Mouse (Mus musculus): Measurements from ENCODE around the gene Yjefn3.
A peak's percentile ranks its signal among the peaks of the same experiment; 100 is the strongest.

The Yjefn3 gene

DNA sequence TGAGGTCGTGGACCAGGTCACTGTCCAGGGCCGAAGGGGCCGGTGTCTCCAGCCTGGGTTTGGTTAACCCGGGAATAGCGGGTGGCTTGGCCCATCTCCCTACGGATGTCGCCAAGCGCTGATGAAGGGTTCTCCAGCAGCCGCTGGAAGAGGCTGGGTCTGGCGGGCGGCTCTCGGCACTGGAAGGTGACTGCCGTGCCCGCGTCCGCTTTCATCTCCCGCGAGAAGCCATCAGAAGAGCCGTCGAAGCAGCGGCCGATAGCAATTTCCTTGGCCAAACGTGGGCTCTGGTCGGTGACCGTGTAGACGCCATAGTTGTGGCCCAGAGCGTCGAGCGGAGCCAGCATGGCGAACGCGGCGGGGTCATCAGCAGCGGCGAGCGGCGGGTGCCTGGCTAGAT is 21.7 kb downstream of the Yjefn3 start:
- DNase-seq (ENCODE audit: low spot score) = no peak

GRCm38 (mm10) chr8:69879678-69880077 is 22.8 kb downstream of the Yjefn3 start:
- no peak for DNase-seq (ENCODE audit: low spot score)

- DNase-seq (ENCODE audit: low spot score) = no peak
These were observed 24.5 kb downstream of the Yjefn3 start for GRCm38 (mm10) chr8:69877992-69878391.

DNA sequence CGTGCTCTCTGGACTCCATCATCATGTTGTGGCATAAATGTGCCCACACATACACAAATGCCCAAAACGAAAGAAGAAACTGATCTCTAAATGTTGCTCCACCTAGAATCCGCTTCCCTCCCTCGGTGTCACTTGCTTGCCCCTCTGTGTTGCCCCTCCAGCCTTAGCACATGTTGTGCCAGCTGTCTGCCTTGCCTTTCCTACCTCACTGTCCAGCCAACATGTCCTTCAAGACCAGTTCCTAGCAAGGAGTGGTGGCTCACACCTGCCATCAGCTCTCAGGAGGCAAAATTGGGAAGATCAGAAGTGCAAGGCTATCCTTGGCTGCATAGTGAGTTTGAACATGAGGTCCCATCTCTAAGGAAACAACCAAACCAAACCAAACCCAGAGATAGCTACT is 25.1 kb downstream of the Yjefn3 start:
- DNase-seq (ENCODE audit: low spot score) = no peak

GRCm38 (mm10) chr8:69876967-69877366 is 25.5 kb downstream of the Yjefn3 start:
- no peak for DNase-seq (ENCODE audit: low spot score)

GRCm38 (mm10) chr8:69876097-69876496 is 26.4 kb downstream of the Yjefn3 start:
- DNase-seq (ENCODE audit: low spot score) = no peak

- DNase-seq (ENCODE audit: low spot score) = no peak
These were observed 27.9 kb downstream of the Yjefn3 start for GRCm38 (mm10) chr8:69874654-69875053.

DNA sequence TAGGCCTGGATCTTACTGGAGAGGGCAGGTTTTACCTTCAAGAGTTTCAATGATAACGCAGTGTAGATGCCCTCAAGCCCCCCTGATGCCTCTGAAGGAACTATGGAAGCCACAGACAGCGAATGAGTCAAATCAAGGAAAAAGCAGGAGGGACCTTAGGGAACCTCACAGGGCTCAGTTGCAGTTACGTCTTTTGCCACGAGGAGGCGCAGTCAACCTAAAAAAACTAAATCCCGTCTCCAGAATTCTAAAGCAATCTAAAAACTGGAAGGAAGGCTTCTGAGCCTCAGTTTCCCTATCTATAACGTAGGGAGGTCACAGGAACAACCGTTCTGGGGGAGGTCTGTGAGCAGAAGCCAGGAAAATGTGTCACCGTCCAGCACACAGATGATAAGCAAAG is 28.4 kb downstream of the Yjefn3 start:
- peak; percentile 82 for DNase-seq (ENCODE audit: low spot score)

GRCm38 (mm10) chr8:69870907-69871306 is 31.6 kb downstream of the Yjefn3 start:
- no peak for DNase-seq (ENCODE audit: low spot score)

DNA sequence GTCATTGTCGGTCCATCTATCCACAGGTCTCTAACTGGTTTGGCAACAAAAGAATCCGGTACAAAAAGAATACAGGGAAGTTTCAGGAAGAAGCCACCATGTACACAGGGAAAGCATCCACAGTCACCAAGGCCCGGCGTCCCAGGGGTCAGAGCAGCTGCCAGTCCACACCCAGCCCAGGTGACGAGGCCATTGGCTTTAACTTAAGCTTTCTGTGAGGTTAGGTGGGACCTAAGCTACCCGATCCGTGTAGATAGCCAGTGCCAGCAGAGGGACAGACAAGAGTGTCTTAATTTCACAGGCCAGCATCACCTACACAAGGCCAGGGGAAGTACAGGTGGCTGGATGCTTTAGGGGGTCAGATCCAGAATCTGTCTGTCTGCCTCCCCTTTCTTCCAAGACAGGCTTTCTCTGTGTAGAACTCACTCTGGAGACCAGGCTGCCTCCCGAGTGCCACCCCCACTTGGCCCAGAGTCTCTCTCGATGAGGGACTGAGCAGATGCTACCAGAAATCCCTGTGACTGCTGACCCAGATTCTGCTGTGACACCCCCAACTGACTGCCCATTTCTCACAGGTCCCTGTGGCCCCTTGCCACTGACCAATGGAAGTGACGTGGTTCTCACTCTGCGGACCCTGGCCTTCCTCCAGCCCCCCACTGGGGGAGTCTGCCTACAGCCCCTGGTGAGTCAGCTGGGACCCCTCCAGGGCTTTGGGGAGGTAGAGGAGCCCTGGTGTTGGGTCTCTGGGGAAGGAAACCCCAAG is 32.3 kb downstream of the Yjefn3 start:
- no peak for DNase-seq (ENCODE audit: low spot score)

DNA sequence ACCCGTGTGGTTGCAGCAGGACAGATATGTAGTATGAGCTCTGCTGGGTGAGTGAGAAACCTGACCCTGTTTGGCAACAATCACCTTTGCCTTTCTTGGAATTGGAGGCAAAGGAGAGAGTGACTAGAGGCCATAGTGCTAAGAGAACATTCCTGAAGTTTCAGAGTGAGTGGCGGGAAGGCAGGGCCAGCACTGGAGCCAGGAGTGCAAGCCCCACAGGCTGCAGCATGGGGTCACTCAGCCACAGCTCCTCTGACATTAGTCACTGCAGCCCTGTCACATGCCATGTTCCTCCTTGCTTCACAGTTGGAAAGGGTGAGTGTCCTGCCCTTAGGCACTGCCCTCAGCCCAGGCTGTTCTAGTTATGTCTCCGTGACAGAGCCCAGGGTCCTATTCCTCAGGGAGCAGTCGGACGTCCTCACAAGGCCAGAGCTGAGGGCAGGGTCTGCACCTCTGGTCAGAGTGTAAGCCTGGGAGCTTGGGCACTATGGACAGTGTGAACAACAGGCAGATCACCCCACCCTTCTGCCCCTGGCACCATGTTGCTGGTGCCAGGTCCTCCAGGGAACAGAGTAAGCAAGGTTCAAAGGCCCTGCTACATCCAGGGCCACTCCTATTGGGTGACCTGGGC is 34.7 kb downstream of the Yjefn3 start:
- no peak for DNase-seq (ENCODE audit: low spot score)

DNA sequence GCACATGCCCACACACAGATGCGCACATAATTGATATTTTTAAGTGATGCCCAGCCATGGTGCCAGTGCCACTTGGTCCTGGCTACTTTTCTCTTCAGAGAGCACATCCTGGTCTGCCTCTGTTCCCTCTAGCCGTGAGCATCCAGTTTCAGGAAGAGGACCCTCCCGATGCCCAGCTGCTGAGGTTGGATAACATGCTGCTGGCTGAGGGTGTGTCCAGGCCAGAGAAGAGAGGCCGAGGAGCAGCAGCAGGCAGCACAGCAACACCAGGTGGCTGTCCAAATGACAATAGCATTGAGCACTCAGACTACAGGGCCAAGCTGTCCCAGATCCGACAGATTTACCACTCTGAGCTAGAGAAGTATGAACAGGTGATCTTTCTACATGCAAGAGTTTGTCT is 38.3 kb downstream of the Yjefn3 start:
- no peak for DNase-seq (ENCODE audit: low spot score)

DNA sequence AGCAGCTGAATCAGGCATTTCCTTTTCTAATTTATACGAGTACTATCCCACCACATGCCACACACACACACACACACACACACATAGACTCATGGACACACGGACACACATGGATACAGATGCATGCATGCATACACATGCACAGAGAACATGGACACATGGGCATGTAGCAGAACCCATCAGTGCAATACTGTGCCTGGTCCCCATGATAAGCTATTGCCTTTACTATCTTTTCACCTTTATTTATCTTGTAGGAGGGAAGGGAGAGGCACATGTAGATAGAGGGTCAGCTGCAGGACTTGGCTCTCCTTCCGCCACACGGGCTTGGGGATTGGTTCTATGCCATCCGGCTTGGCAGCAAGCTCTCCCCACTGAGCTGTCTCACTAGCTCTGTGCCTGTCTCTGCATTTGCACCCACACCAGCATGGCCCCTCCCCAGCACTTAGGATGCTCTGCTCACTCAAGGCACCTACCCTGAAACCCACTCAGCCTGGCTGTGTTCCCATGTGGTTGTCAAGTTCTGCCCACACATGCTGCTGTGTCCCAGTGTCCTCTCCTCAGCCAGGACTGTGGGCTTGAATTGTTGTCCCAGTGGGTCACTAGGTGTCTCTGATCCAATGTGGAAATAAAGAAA is 39.0 kb downstream of the Yjefn3 start:
- DNase-seq (ENCODE audit: low spot score) = no peak

GRCm38 (mm10) chr8:69861251-69861650 is 41.3 kb downstream of the Yjefn3 start:
- DNase-seq (ENCODE audit: low spot score) = no peak

- DNase-seq (ENCODE audit: low spot score) = no peak
These were observed 41.7 kb downstream of the Yjefn3 start for GRCm38 (mm10) chr8:69860807-69861206.

- DNase-seq (ENCODE audit: low spot score) = no peak
These were observed 48.6 kb downstream of the Yjefn3 start for GRCm38 (mm10) chr8:69853869-69854268.

DNA sequence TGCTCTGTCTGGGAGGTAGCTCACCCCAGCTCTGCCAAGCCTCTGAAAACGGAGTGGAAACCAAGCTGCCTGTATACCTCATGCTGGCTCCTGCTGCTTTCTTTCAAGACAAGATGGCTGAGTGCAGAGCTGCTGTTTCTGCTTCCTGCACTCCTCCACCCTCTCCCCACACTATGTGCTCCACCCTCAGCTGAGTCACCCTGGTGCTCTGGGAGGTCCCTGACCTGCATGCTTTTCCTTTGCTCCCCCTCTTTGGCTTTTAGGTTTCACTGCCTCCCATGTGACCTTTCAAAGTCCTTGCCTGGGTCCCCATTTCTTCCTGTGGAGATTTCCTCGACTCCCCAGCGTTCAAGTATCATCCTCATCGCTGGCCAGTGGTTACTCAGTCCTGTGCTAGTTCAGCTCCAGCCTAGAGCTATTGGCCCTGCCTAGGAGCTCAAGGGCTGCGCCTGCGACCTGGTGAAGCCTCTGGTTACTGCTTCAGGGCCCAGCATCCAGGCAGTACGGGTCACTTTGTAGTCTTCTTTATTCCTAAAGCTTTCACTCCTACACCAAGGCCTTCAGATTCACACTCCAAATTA is 51.5 kb downstream of the Yjefn3 start:
- DNase-seq (ENCODE audit: low spot score) = no peak

GRCm38 (mm10) chr8:69849899-69850298 is 52.6 kb downstream of the Yjefn3 start:
- no peak for DNase-seq (ENCODE audit: low spot score)

- DNase-seq (ENCODE audit: low spot score) = no peak
These were observed 53.6 kb downstream of the Yjefn3 start for GRCm38 (mm10) chr8:69848951-69849350.

DNA sequence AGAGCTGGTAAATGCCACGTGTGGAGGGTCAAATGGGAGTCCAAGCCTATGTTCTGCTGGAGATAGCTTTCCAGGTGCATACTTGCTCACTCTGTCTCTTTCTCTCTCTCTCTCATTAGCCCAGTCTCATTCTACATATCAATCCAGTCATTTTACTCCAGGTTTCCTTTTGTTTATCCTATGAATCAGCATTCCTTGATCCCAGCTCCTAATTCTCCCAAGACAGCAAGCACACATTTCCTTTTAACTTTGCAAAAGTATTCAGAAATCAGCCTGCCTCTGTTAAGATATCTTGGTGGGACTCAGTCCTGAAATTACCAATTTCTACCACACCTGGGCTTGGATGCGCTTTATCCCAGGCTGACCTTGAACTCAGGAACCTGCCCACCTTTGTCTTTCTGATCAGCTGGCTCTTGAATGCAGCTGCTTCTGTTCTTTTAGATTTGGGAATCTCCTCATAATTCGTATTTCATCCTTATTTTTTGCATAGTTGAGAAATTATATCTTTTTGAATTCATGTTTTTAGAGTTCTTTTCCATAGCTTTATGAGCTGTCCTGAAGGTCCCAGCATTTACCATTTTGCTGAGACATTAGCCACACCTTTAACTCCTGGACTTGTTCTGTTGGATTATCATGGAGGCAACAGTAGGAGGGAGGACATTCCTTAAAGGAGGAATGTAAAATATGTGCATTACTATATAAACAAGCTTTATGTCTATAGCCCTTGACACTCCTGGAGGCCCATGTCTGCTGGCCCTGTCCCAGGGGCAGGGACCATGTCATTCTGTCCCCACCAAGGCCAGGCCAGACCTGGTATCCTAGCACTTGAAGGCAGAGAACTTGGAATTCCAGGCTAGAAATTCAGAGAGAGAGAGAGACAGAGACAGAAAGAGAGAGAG is 55.1 kb downstream of the Yjefn3 start:
- no peak for DNase-seq (ENCODE audit: low spot score)
